Mouse (Mus musculus): Measurements from ENCODE around the gene Gm20388.

- TF ChIP-seq POLR2A (IDR thresholded peaks at IDR 0.05; ENCODE audit: borderline replicate concordance, insufficient read depth, low read length): no peak
- TF ChIP-seq CTCF (IDR thresholded peaks at IDR 0.05; ENCODE audit: borderline replicate concordance, insufficient read depth, low read depth, low read length): no peak
Observed at GRCm38 (mm10) chr8:122441326-122441725, 2530.7 kb downstream of the Gm20388 start.
